Mouse (Mus musculus) brain, embryonic 14.5 days (tissue): ENCODE results near the gene Itga6.

ENCODE experiments used
- CTCF ChIP-seq: fragments of 200-500 bp; IDR thresholded peaks from 2 replicates; pipeline ENCODE4 v1.5.1; 2012; ENCODE audit warnings: inconsistent platforms, mild to moderate bottlenecking, moderate library complexity, borderline replicate concordance; ENCODE audit not compliant: insufficient read depth, insufficient read length; ENCODE audit errors: extremely low read depth
- POLR2A ChIP-seq: fragments of 200-500 bp; IDR thresholded peaks from 2 replicates; pipeline ENCODE4 v1.6.1; 2012; ENCODE audit warnings: mild to moderate bottlenecking, inconsistent platforms, borderline replicate concordance; ENCODE audit not compliant: poor library complexity, insufficient read depth, insufficient read length, severe bottlenecking; ENCODE audit errors: extremely low read depth

- TF ChIP-seq CTCF, result no peak
- TF ChIP-seq POLR2A, result no peak
These were observed 143.0 kb downstream of the Itga6 start for GRCm38 (mm10) chr2:71888437-71888836.
